Mouse (Mus musculus): Measurements from ENCODE around the gene Zfp664. TPM values are rescaled to one million over a fixed set of nuclear protein-coding genes. Genes with fewer than 3 reads are reported as not detected.

The Zfp664 gene
- polyA plus RNA-seq, 1 experiment from 2014 or later = 171 TPM

DNA sequence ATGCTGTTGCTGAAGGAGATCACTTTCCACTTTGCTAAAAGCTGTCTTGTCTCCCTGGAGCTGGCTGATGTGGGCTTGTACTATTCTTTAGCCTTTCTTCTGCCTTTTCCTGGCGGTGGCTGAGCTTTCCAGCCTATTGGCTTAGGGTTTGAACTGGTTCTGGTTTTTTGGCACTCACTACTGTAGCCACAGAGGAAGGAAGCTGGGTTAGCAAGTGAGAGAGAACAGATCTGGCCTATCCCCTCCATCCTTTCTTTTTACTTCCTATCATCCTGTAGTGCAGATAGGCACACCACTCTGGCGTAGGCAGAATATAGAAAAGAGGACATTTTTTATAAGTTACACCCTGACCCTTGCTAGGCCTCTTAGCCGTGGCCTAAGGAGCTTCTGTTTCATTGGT lies 10.6 kb downstream of the Zfp664 start:
- H3K36me3 ChIP-seq = peaks cover 46% of the 10 kb centered on the region
- peaks cover 19% of the 10 kb centered on the region; the same call in 1 of the 2 replicates for H3K4me1 ChIP-seq
- no peak overlapping the region for H3K4me2 ChIP-seq (replicated peaks)
- no peak overlapping the region for H3K4me3 ChIP-seq
- no peaks in the 10 kb centered on the region for H3K9me3 ChIP-seq
- WGBS = 87% methylated on average over 3 of the region's 3 CpGs
- no peaks in the 10 kb centered on the region for H3K27me3 ChIP-seq
- H3K9ac ChIP-seq (replicated peaks) = no peak overlapping the region
- H3K27ac ChIP-seq (replicated peaks) = no peak overlapping the region
- no peak for ATAC-seq (ENCODE audit: low FRiP score, low read depth)

DNA sequence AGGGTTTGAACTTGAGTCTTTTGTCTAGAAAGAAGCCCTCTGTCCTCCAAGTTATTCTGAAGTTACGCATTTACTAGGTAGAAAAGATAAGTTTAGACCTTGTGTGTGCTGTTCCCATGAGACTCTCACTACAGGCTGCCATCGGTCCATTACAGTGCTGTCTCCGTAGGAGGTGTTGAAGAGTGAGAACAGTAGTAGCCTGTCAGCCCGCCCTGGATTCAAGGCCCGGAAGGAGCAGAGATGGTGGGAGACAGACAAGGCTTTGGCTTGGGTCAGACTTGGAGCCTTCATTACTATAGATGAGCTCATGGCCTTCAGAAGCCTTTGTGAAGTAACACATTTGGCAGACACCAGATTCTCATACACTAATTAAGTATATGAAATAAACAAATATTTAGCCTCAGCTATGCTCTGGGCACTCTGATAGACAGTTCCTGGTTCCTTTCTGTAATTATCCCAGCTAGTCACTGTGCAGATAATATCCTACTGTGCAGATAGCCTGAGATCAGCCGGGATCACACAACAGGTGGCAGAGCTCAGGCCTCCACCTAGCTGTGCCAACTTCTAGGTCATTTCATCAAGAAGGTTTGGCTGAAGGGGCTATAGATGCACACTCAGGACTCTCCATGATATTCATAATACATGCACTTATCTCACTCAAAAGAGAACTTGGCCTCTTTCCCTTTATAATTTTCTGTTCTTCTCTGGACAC lies 11.6 kb downstream of the Zfp664 start:
- peaks cover 48% of the 10 kb centered on the region for H3K36me3 ChIP-seq
- H3K4me3 ChIP-seq = no peak overlapping the region
- WGBS = 92% methylated on average over 6 of the region's 6 CpGs

DNA sequence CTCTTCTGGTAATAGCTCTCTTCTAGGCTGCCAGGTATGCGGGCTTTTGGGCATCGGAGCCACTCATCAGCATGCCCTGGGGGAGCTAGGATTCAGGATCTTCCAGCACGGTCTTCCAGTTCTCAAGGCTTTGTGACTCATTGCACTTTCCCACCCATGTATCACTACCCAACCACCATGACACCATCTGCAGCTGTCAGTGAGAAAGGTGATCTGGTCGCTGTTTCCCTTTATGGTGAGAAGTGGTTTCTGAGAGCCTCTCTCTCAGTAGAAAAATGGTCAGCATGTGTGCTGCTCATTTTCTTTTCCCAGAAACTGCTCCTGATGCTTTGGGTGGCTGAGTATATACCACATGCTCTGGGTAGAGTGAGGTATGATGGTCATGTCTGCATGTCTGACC lies 16.8 kb downstream of the Zfp664 start:
- H3K9me3 ChIP-seq = no peaks in the 10 kb centered on the region
- 0 out of 2 replicates have a peak, but pooled peaks cover 7% of the 10 kb centered on the region for H3K4me1 ChIP-seq
- 93% methylated on average over 4 of the region's 4 CpGs for WGBS
- no peak overlapping the region for H3K4me3 ChIP-seq
- no peak overlapping the region for H3K27ac ChIP-seq (replicated peaks)
- no peak for ATAC-seq (ENCODE audit: low FRiP score, low read depth)
- peaks cover 53% of the 10 kb centered on the region for H3K36me3 ChIP-seq
- H3K27me3 ChIP-seq = no peaks in the 10 kb centered on the region
- H3K4me2 ChIP-seq (replicated peaks) = no peak overlapping the region
- no peak overlapping the region for H3K9ac ChIP-seq (replicated peaks)

More for the DNA sequence above, 11.6 kb downstream of the Zfp664 start:
- ATAC-seq (ENCODE audit: low FRiP score, low read depth) = no peak
- no peaks in the 10 kb centered on the region for H3K9me3 ChIP-seq
- no peak overlapping the region for H3K4me2 ChIP-seq (replicated peaks)
- H3K27me3 ChIP-seq = no peaks in the 10 kb centered on the region
- peaks cover 15% of the 10 kb centered on the region; the same call in 1 of the 2 replicates for H3K4me1 ChIP-seq
- H3K9ac ChIP-seq (replicated peaks) = no peak overlapping the region
- H3K27ac ChIP-seq (replicated peaks) = no peak overlapping the region

DNA sequence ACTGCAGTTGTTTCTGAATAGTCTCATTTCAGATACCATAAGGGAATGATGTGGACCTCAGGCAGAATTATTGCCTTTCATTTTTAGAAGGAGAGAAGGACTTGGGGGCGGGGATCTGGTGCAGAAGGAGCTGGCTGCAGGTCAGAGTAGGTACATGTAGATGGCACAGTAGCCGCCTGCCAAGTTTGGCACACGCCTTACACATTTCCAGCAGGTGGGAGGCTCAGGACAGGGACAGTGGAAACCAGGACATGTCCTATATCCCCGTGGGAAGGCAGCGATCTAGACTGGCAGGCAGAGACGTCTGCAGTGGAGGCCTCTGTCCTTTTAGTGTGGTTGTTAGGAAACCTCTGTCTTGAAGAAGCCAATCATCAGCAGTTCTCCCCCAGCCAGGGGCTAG lies 17.3 kb downstream of the Zfp664 start:
- Histone ChIP-seq H3K9me3 (no peaks in the 10 kb centered on the region), H3K27ac (replicated peaks) (no peak overlapping the region), H3K36me3 (peaks cover 53% of the 10 kb centered on the region), H3K4me1 (0 out of 2 replicates have a peak, but pooled peaks cover 7% of the 10 kb centered on the region), H3K4me2 (replicated peaks) (no peak overlapping the region), H3K27me3 (no peaks in the 10 kb centered on the region), H3K9ac (replicated peaks) (no peak overlapping the region), H3K4me3 (no peak overlapping the region)
- no peak for ATAC-seq (ENCODE audit: low FRiP score, low read depth)
- 86% methylated on average over 6 of the region's 6 CpGs for WGBS

DNA sequence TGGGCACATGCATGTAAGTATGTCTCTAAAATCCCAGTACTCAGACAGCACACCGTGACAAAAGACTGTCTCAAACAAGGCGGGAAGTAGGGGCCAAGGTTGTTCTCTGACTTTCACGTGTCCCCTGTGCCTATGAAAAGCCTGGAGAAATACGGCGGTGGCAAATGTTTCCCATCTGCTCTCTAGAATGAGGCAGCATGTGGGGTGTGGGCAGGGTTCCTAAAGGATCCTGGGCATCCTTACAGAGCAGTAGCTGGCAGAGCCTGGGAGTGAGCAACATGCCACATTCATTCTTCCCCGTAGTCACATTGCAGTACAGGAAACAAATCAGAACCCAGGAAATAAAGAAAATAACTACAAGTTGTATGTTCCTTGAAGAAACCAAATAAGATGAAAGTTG lies 21.4 kb downstream of the Zfp664 start:
- Histone ChIP-seq H3K4me2 (replicated peaks) (no peak overlapping the region), H3K9ac (replicated peaks) (no peak overlapping the region), H3K4me1 (no peaks in the 10 kb centered on the region), H3K9me3 (no peaks in the 10 kb centered on the region), H3K27me3 (no peaks in the 10 kb centered on the region), H3K27ac (replicated peaks) (no peak overlapping the region), H3K36me3 (peaks cover 65% of the 10 kb centered on the region), H3K4me3 (no peak overlapping the region)
- 90% methylated on average over 6 of the region's 6 CpGs for WGBS
- no peak for ATAC-seq (ENCODE audit: low FRiP score, low read depth)

DNA sequence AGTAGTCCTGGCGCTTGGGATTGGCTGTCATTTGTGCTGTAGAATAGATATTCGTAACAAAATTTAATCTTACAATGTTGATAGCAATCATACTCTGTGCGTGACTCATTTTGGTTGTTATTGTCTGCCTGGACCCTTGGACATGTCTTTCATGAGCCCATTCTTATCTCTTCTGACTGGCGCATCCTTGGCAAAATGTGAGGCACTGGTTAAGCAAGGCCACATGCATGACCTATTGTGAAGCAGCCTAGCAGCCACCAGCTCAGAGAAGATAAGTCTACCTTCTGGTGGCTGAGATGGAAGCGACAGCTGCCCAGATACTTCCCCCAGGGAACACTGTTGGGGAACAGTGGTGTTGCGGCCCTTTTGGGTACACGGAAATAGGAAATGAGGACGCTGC lies 26.2 kb downstream of the Zfp664 start:
- Histone ChIP-seq H3K4me1 (peaks cover 6% of the 10 kb centered on the region; the same call in 1 of the 2 replicates), H3K27ac (replicated peaks) (no peak overlapping the region), H3K36me3 (peaks cover 54% of the 10 kb centered on the region), H3K9me3 (no peaks in the 10 kb centered on the region), H3K27me3 (no peaks in the 10 kb centered on the region), H3K9ac (replicated peaks) (no peak overlapping the region), H3K4me2 (replicated peaks) (no peak overlapping the region), H3K4me3 (no peak overlapping the region)
- no peak for ATAC-seq (ENCODE audit: low FRiP score, low read depth)
- 95% methylated on average over 8 of the region's 8 CpGs for WGBS

DNA sequence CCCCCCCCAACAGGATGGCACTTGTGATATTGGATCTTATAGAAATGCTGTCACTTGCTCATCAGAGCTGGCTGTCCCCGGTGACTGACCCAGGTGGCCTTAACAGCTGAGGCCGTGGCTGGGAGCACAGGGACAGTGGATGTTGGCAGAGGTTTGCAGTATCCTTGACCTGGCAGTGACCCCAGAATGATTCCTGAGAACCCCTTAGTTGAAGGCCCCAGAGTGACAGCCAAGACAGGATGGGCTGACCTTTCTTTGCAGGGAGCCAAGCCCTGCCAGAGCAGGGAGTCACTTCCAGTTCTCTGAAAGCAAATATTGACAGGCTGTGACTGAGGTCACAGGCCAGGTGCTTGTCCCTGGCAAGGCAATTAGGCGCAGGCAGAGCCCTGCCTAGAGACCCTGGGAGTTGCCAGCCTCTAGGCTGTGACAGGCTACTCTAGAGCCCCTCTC lies 29.5 kb downstream of the Zfp664 start:
- no peaks in the 10 kb centered on the region for H3K27me3 ChIP-seq
- H3K36me3 ChIP-seq = peaks cover 24% of the 10 kb centered on the region
- no peak for ATAC-seq (ENCODE audit: low FRiP score, low read depth)
- H3K4me2 ChIP-seq (replicated peaks) = no peak overlapping the region
- no peak overlapping the region; the same call in 1 of the 2 replicates for H3K27ac ChIP-seq (replicated peaks)
- no peaks in the 10 kb centered on the region for H3K9me3 ChIP-seq
- no peak overlapping the region for H3K4me3 ChIP-seq
- no peak overlapping the region for H3K9ac ChIP-seq (replicated peaks)
- peaks cover 10% of the 10 kb centered on the region; the same call in 1 of the 2 replicates for H3K4me1 ChIP-seq
- WGBS = 64% methylated on average over 3 of the region's 3 CpGs

DNA sequence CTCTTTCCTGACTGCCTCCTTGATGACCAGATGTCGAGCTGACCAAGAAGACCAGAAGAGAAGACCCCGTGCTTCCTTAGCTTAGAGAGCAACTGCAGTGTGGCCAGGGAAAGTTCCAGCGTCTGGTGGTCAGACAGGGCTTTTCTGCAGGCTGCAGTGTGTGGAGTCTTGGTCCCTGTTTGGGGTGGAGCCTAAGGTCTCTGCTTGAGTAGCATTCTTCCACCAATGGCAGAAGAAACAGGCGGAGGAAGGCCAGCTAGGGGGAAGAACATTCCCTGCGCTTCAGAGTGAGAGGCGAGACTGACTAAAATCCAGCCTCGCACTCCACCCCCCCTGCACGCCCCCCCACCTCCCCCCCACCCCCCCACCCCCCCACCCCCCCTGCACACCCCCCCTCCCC lies 33.6 kb downstream of the Zfp664 start:
- H3K4me1 ChIP-seq = peaks cover 16% of the 10 kb centered on the region
- 46% methylated on average over 7 of the region's 8 CpGs for WGBS

DNA sequence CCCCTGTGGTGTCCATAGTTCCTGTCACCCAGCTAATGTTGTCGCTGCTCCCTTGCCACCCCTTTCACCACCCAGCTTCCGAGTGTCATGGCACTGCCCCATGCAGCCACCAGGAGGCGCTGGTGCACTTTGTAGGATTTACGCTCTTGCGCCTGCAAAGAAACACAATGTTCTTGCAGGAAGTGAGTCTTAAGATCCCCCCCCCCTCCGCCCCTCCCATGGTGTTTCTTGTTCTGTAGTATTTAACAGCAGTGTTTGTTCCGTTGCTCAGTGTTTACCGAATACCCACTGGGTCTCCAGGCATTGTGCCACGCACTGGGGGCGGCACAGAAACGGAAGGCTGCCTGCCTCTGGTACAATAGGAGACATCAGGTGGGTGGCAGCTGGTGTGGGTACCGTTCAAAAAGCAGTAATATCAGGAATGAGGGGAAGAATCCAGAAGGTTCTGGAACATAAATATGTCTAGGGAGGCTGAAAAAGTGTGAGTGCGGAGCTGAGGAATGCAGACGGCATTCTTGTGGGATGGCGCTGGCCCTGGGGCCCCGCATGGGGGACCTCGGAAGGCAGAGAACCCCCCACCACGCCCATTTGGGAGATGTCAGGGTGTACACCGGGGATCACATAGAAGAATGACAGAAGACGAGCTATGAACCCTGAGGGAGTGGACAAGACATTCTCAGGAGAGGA lies 37.6 kb downstream of the Zfp664 start:
- peaks cover 11% of the 10 kb centered on the region for H3K4me1 ChIP-seq
- 39% methylated on average over 20 of the region's 20 CpGs for WGBS
- H3K27ac ChIP-seq (replicated peaks) = no peak overlapping the region
- no peaks in the 10 kb centered on the region for H3K36me3 ChIP-seq
- no peaks in the 10 kb centered on the region for H3K9me3 ChIP-seq
- no peak overlapping the region for H3K4me3 ChIP-seq
- no peaks in the 10 kb centered on the region for H3K27me3 ChIP-seq
- H3K9ac ChIP-seq (replicated peaks) = no peak overlapping the region
- H3K4me2 ChIP-seq (replicated peaks) = peak overlapping the region; percentile 39; the same call in 1 of the 2 replicates
- ATAC-seq (ENCODE audit: low FRiP score, low read depth) = peak; percentile 49; the same call in 1 of the 2 replicates

More for the DNA sequence above, 33.6 kb downstream of the Zfp664 start:
- Histone ChIP-seq H3K36me3 (0 out of 2 replicates have a peak, but pooled peaks cover 3% of the 10 kb centered on the region), H3K4me3 (no peak overlapping the region), H3K27me3 (no peaks in the 10 kb centered on the region), H3K4me2 (replicated peaks) (no peak overlapping the region), H3K27ac (replicated peaks) (no peak overlapping the region), H3K9me3 (no peaks in the 10 kb centered on the region), H3K9ac (replicated peaks) (no peak overlapping the region)
- no peak for ATAC-seq (ENCODE audit: low FRiP score, low read depth)

DNA sequence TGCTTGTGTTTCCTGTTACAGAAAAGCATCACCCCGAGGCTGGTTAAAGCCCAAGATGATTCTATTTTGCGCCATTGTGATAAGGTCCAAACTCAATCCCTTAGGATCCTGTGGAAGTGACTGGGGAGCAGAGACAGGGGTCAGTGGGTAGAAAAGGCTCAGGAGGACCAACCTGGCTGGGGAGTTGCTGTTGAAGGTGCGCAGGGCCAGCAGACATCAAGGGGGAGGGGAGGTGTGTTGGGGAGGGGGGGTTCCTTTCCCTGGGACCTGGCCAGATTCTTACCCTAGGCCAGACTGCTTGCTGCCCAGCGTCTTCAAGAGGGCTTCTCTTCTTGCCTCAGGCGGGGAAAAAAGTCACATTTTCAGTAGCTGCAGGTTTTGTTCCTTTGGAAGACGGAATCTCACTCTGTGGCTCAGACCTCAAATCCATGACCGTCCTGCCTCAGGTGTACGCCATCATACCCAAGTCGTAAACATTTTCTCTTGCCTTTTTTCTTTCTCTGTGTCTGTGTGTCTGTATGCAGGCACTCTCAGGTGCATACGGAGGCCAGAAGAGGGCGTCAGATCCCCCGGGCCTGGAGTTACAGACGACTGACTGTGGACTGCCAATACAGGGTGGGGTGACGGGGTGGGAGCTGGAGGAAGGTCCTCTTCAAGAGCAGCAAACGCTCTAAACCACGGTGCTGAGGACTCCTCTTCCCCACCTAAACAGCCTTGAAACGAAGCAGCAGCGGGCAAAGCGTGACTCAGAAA lies 38.4 kb downstream of the Zfp664 start:
- Histone ChIP-seq H3K36me3 (no peaks in the 10 kb centered on the region), H3K27ac (replicated peaks) (no peak overlapping the region), H3K4me2 (replicated peaks) (no peak overlapping the region), H3K27me3 (no peaks in the 10 kb centered on the region), H3K4me1 (peaks cover 9% of the 10 kb centered on the region), H3K4me3 (no peak overlapping the region), H3K9me3 (no peaks in the 10 kb centered on the region), H3K9ac (replicated peaks) (no peak overlapping the region)
- no peak for ATAC-seq (ENCODE audit: low FRiP score, low read depth)
- 72% methylated on average over 19 of the region's 19 CpGs for WGBS

DNA sequence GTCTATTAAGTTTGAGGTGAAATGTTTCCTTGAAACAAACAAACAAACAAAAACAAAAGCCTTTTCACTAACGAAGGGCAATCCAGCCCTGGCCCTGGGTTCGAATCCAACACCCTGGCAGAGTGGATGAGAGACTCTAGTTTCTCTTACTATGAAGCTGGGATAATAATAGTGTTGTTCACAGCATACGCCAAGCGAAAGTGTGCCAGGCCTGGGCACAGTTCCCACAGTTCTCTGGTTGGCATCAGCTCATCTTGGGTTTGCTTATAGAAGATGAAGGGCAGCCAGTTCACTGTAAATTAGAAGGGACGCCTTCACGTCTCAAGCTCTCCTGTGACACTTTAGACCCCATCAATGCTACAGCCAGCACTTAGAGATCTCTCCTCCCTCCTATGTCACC lies 39.2 kb downstream of the Zfp664 start:
- H3K4me3 ChIP-seq = no peak overlapping the region
- no peak overlapping the region for H3K4me2 ChIP-seq (replicated peaks)
- H3K27ac ChIP-seq (replicated peaks) = no peak overlapping the region
- WGBS = 88% methylated on average over 6 of the region's 6 CpGs
- no peak for ATAC-seq (ENCODE audit: low FRiP score, low read depth)
- peaks cover 6% of the 10 kb centered on the region for H3K4me1 ChIP-seq
- no peaks in the 10 kb centered on the region for H3K27me3 ChIP-seq
- H3K9ac ChIP-seq (replicated peaks) = no peak overlapping the region
- no peaks in the 10 kb centered on the region for H3K9me3 ChIP-seq
- no peaks in the 10 kb centered on the region for H3K36me3 ChIP-seq

DNA sequence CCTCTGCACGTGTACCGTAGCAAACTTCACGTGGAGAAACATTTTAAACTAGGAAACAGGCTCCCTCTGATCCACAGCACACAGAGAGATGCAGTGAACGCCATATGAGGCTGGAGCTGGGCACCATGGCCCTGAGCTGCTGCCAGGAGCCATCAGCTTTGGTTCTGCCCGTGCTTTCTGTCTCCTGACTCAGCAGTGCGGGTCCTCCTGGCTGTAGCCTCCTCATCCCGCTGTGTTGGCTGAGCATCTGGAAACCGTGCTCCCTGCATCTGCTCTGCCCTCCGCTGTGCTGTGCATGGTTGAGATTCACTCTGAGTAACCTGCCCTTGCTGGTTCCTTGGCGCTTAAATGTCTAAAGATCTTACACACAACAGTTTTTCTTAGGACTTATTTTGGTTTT lies 39.7 kb downstream of the Zfp664 start:
- Histone ChIP-seq H3K9ac (replicated peaks) (no peak overlapping the region), H3K27ac (replicated peaks) (no peak overlapping the region), H3K9me3 (no peaks in the 10 kb centered on the region), H3K36me3 (no peaks in the 10 kb centered on the region), H3K27me3 (no peaks in the 10 kb centered on the region), H3K4me2 (replicated peaks) (no peak overlapping the region), H3K4me1 (peaks cover 6% of the 10 kb centered on the region), H3K4me3 (no peak overlapping the region)
- ATAC-seq (ENCODE audit: low FRiP score, low read depth) = no peak
- 88% methylated on average over 10 of the region's 10 CpGs for WGBS

Data from midbrain, embryonic 12.5 days (tissue).